Mouse (Mus musculus) cerebellum, adult 18-20 months (tissue): ENCODE measurements around the gene Morc4.

Experiments
- DNase-seq, 2 experiments: peaks; one replicate each; pipeline ENCODE4 v3.0.0; 2021

Gene Morc4

DNA sequence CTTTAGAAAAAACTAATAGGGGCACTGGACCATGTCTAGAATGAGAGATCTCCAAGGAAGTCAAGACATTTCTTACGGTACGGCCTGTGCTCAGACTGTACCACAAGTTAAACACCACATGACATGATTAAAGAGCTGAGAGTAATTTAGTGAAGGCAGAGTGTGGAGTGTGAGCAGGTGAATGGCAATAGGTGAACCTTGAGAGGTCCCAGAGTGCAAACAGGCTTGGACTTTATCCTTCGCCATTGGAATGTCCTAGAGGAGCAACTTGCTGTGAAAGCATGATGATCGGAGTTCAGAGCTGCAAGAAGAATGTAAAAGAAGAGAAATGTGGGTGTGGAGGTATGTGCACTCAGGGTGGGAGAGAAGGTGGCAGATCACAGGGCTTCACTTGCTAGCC lies 65.6 kb downstream of the Morc4 start:
- DNase-seq = no peak

DNA sequence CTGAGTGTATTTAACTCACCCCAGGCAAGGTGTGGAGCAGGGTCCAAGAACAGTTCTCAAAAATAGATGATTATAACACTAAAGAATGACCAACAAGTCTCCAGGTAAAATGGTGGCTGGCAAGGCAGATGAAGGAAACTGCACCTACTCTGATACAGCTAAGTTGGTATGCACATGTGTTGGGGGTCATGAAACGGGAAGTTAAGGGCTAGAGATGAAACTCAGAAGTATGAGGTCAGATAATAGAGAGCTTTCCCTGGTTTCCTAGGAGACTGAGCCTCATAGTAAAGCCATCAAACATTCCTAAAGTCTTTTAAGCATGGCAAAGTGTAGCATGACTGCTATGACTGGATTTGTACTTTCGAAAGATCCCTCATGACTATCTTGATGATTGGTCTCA lies 68.4 kb downstream of the Morc4 start:
- DNase-seq = no peak

DNA sequence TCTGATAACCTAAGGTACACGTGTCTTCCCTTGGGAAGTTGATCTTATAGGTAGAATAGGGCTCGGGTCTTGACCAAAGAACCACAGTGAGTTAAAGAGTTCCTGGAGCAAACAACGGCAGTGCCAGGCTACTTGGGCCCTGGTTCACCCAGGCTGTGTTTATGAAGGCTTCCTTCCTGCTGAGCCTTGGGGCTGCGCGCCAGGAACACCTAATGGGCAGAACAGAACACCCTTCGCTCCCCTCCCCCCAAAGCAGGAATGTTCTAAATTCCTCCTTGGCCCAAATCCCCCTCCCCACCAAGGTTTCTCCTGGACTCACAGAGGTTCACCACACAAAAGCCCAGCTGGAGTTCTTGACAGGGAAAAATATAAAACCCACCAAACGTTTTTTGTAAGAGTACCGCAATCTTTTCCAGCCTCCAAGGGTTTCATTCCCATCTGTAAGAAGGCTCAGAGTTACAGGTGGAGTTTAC lies 71.0 kb downstream of the Morc4 start, which contains the start of gene Cldn2:
Gene Cldn2, plus strand, starts transcription at position 423 of the 473 bp plus-strand sequence.
- no peak for DNase-seq

DNA sequence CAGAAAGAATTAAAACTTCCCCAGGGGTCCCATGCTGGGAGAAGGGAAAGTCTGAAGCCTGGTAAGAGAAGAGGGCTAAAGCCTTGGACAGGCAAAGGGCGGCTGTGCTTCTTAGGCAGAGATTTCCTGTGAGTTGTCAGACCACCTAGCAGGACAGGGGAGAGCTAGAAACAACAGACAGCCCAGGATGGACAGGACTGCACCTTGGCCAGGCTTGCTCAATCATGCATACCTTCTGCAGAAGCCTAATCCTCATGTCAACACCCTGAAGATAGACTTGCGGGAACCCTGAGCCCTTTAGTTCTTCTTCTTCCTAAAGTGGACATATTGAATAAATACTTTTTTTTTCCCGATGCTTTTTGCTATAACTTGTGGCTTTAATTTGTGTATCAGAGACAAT lies 71.5 kb downstream of the Morc4 start:
- DNase-seq = no peak

DNA sequence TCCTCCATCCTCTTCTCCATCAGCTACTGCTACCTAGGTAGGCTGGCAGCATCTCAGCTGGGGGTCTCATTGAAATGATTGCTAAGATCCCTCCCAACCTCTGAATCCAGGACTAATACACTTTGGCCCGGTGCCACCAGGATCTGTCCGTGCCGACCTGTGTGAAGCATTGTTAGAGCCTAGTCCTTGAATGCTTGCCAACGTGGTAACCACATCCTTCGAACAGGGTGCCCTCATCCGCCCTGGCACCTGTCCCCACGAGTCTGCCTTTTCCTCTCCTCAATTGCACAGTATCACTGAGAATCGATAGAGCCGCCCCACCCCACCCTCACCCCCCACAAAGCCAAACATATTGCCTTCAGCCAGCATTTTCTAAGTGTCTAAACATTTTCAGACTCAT lies 73.6 kb downstream of the Morc4 start:
- DNase-seq = no peak

DNA sequence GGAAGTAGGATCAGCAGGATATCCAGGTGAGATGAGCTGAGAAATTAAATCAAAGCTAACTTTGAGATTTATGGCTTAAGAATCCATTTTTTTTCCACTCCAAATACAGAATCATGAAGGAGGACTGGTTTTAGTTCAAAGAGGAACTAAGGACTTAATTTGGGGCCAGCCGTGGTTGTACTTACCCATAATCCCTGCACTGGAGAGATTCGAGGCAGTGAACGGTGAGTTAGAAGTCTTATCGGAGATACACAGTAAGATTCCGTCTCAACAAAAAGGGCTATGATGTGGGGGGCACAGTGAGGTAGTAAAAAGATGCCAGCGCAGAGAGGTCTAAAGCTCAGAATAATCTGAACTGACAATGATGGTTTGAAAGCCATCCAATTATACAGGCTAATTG lies 75.4 kb downstream of the Morc4 start:
- no peak for DNase-seq

DNA sequence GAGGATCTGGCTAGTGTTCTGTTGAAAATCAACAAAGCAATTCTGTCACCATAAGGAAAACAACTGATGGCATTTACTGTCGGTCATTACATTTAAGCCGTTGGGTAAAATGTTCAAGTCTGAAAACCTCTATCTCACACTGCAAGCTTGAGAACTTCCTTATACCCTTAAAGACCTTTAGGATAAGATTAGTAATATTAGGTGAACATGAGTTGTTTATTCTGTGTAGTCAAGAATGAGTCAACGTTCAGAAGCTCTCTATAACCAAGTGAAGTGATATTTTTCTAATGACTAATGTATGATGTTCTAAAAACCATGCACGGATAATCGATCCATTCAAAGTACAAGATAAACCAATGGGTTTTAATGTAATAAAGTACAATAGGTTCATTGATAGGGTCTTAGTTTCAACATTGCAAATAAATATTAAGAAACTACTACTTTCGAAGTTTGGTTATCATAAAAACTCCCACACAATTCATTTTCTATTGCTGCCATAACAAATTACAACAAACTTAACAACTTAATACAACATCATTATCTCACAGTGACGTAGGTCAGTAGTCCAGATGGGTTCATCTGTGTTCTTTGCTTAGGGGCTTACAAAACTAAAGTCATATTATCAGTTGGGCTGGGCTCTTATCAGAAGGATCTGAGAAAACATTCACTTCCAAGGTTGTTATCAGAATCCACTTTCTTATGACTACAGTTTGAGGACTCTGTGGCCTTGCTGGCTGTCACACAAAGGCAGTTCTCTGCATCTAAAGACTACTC lies 77.2 kb downstream of the Morc4 start:
- DNase-seq = no peak

DNA sequence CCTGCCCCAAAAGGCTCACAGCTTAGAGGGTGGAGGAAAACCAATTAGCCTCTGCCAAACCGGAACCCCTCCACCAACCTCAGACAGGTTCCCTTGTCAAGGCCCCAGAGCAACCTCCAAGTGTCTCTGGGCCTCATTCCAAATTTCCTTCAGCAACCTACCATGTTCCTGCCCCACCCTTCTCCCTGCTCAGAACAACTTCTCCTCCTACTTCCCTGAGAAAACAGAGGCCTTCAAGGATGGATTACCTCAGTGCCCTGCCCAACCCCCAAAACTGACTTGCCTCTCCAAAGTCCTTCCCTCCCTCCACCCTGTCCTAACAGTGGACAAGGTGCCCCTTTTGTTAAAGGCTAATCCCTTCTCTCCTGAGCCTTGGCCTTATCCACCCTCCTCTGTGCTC lies 85.7 kb downstream of the Morc4 start:
- no peak for DNase-seq

DNA sequence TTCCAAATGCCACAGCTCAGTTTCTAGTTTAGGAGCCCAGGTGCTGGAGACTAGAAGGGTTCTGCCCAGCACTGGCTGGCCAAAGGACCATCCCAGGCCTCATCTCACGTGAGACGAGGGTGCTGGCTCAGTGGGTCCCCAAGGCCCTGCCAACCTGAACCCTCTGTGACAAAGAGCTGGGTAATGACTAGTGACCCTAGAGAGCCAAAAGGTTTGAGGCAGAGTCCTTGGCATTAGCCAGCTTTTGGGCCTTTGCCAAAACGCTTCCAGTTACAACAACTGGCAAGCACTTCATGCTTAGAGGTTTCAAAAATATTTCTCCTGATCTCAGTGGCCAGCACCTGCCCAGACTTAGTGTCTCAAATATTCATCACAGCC lies 88.4 kb downstream of the Morc4 start:
- DNase-seq = no peak

DNA sequence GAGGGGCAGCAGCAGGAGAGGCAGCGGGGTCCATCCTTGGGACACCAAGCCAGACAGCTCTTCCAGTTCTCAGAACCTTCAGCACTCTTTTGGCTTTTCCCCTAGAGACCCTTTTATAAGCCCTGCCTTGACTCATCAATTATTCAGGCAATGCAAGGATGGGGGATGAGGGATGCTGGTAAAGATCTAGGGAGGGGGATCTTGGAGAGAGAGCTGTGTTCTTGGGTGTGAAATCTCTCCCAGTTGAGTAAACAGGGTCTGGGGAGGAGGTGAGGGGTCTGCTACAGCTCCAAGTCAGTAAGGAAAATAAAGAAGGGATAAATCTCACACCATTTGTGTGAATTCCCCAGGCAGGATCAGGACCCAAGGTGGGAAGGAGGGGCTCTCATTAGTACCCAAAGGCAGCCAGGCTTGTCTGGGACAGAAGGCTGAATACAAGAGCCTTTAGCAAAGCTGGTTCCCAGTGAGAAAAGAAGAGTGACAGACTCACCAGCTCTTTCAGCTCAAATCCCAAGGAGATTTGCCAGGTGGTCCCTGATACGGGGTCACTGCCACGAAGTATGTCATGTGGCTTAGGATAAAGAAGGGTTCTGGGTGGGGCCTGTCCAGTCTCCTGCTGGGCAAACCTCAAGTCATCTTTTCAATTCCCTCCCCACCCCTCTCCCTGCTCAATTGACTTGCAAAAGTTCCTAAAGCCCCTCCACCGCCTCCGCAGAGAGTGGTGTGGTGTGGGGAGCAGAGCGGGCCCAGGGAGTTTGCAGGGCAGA lies 89.0 kb downstream of the Morc4 start, which contains the start of gene Ripply1:
Gene Ripply1, minus strand, starts transcription at position 76 of the 767 bp plus-strand sequence.
- no peak for DNase-seq

DNA sequence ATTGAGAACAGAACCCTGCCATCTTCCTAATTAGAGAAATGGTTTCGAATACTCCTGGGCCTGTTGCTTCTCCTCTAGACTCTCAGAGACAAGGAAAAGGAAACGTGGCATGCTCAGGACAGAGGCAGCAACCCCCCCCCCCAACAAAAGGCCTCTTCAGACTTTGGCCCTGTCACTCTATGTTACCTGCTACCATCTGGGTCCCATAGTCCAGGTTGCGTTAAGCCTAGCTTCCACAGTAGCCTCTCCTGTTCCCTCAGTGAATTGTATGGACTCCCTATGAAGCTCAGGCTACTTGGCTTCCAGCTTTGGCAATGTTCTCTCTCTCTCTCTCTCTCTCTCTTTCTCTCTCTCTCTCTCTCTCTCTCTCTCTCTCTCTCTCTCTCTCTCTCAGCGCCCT lies 89.9 kb downstream of the Morc4 start:
- no peak for DNase-seq

DNA sequence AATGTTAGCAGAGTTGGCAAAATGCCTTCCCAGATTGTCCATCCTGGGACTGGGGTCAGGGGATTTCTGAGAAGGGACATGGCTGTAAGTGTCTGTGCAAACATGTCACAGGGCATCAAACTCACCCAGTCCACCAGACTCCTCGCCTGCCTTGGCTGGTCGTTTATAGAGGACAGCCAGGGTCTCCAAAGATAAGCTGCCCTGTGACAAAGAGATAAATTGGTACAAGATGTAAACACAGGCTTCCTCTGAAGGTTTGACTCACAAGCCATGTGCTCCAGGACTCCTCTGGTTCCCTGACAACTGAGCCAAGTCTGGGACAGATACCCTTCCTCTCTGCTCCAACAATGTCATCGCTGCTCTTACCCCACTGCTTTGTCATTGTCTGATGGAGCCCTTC lies 90.5 kb downstream of the Morc4 start:
- no peak for DNase-seq

DNA sequence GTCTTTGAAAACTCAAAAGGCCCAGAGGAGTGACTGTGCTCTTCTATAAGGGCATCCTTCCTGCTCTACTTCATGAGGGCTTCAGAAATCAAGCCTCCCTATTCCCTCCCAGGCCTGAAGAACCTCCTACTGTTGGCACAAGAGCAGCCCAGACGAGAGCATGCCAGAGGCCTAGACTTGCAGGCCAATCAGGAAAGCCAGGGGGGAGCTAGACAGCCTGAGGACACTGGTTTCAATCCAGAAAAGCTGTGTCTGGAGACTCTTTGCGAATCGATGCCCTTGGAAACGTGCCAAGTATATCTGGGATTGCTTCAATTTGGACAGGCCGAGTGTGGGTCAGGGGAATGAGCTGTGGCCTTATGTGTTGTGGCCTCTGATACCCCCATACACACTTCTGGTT lies 92.1 kb downstream of the Morc4 start:
- no peak for DNase-seq

DNA sequence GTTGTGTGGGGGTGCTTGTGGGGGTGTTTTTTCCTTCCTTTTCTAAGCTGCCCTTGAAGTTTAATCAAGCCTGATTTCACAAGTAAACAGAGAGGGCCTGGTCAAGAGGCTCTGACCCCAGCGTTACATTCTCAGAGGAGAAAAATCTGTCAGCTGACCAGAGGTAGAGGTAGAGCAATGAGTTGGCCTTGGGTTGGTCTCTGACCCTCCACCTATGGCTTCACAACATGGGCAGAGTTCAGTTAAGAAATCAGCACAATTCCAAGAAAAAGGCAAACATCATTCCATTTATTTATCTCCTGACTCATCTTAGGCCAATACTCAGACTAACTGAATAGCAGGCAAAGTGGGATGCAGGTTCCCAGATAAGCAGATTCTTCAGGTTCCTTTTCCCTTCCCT lies 92.6 kb downstream of the Morc4 start:
- DNase-seq = no peak

DNA sequence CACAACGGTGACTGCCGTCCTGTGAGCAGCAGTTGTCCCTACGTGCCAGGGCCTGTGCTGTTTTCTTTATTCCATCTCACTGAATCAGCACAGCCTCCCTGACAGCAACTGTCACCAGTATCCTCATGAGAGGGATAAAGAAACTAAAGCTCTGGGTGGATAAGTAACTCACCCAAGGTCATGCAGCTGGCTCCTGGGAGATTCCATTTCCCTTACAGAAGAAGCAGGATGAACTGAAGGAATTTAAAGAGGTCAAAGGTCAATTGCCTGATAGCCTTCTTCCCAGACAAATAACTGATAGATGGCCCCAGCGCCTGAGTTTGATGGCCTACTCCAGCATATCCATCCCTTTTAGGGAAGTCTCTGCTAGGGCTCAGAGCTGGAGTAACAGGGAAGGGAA lies 94.1 kb downstream of the Morc4 start:
- DNase-seq = no peak

DNA sequence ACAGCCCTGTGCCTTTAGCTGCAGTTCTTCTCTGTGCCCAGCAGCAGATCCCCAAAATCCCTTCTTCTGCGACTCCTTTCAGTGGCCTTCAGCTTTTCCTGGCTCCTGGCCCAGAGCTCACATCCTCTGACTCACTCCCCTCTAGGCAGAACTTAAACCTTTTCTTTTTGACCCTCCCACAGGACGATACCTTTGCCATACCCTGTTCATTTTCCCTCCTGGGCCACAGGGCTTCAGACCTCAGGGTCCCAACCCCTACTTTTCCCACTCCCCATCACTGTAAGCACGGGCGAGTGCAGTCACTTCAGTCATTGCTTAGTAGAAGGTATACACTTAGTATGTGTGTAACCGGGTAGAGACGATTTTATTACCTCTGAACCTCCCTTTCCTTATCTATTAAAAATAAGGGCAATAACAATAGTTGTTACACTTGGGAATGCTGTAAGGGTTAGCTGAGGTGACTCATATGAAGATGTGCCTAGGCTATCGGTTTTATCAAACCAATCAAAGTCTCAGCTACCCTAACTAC lies 96.3 kb downstream of the Morc4 start:
- no peak for DNase-seq

DNA sequence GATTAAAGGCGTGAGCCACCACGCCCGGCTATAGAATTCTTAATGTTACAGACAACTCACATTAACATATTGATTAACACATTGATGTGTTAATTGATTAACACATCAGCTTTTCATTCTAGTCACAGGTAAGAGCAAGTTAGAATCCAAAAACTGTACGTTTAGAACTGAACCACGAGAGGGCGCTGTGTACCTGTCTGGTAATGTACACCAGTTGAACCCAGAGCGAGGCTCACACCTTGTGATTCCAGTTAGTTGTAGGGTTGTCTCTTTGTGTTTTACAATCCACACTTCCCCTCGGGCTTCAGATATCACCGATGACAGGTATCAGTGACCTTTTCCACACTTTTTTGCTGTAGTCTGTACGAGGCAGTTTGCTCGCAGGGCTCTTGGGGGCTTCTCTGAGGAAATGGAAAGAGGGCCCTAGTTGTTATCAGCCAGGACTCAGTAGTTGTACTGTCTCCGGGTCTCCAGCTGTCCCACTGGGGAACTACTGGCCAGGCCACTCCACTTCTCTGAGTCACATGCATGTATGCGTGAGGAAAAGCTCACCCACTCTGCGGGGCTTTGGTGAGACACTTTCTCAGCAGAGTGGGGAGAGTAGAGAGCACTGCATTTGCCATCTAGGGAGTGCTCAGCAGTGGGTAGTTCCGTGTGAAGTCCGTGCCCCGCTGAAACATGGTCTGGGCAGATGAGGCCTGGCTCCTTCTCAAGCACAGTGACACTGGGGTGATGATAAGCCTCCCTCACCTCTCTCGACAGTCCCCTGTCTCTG lies 97.0 kb downstream of the Morc4 start:
- peak; percentile 33 to 40 for DNase-seq
